In the genomic region with DNA sequence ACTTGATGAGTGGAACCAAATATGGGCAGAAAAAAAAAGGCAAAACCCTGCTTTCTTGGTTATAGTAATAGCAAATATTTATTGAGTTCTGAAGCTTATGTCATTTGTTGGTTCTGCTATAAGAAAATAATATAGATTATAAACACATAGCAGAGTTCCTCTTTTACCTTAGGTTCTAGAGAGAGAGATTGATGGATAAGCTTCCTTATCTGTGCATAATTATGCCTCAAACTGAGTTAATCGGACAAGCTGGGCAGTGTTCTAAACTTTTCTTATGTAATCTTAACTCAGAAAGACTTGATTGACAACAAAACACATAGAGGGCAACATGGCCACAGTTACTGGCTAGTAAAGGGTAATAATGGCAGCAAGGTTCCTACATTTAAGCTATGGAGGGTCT, we compare ENCODE assay signal across 39 mouse cellular contexts. TPM values are rescaled to one million over a fixed set of nuclear protein-coding genes. Genes with fewer than 3 reads are reported as not detected.
"Had no signal": no experiment of that assay in that cellular context is flagged by ENCODE, and none has a peak within 500 bp of the region (broad histone marks: within the 10 kb centered on the region; RNA-seq: fewer than 3 reads in every experiment).

No protein-coding gene starts in this region.

- H3K27me3 ChIP-seq: embryonic facial prominence, embryonic 12.5 days; embryonic facial prominence, embryonic 13.5 days; embryonic facial prominence, embryonic 15.5 days; forebrain, embryonic 12.5 days; forebrain, embryonic 13.5 days; forebrain, embryonic 15.5 days had no signal

- H3K9me3 ChIP-seq: embryonic facial prominence, embryonic 10.5 days; embryonic facial prominence, embryonic 12.5 days; embryonic facial prominence, embryonic 13.5 days; embryonic facial prominence, embryonic 15.5 days; forebrain, embryonic 10.5 days; forebrain, embryonic 12.5 days; forebrain, embryonic 13.5 days; forebrain, embryonic 15.5 days had no signal

- H3K9ac ChIP-seq: embryonic facial prominence, embryonic 12.5 days; embryonic facial prominence, embryonic 13.5 days; embryonic facial prominence, embryonic 15.5 days; forebrain, embryonic 12.5 days; forebrain, embryonic 13.5 days; forebrain, embryonic 15.5 days; forebrain, postnatal 0 days had no signal

- H3K36me3 ChIP-seq: embryonic facial prominence, embryonic 12.5 days; embryonic facial prominence, embryonic 15.5 days; forebrain, embryonic 12.5 days; forebrain, embryonic 15.5 days had no signal

- H3K4me3 ChIP-seq: embryonic facial prominence, embryonic 10.5 days; embryonic facial prominence, embryonic 12.5 days; embryonic facial prominence, embryonic 13.5 days; embryonic facial prominence, embryonic 15.5 days; erythroblast, embryonic 14.5 days; forebrain, embryonic 10.5 days; forebrain, embryonic 12.5 days; forebrain, embryonic 13.5 days; forebrain, embryonic 15.5 days; gastrocnemius, adult 2 months; heart, adult 2 months had no signal

- H3K27ac ChIP-seq: embryonic facial prominence, embryonic 10.5 days; embryonic facial prominence, embryonic 12.5 days; embryonic facial prominence, embryonic 13.5 days; embryonic facial prominence, embryonic 15.5 days; forebrain, embryonic 10.5 days; forebrain, embryonic 12.5 days; forebrain, embryonic 13.5 days; forebrain, embryonic 15.5 days; gastrocnemius, adult 2 months; heart, adult 2 months had no signal

- DNase-seq: cerebellum, adult 9-10 months; cerebellum, adult 9-11 months; cerebellum, postnatal 10 days; cerebellum, postnatal 14 days; cerebellum, postnatal 25 days; cerebellum, postnatal 36 days; embryo, embryonic 11 days; forebrain, postnatal 0 days; gastrocnemius, adult 2 months; gastrocnemius, postnatal 10 days; gastrocnemius, postnatal 14 days; gastrocnemius, postnatal 25 days; gastrocnemius, postnatal 36 days; heart, adult 11 months; heart, adult 18-20 months; heart, adult 2 months had no signal

RNA-seq across cellular contexts. Expression of a gene that starts 56.7 kb away (rescaled TPM):
- total RNA-seq: common myeloid progenitor, adult 5-6 weeks; forebrain, postnatal 0 days; gastrocnemius, adult 18-20 months; gastrocnemius, adult 2 months; gastrocnemius, adult 8-10 months; gastrocnemius, postnatal 10 days; gastrocnemius, postnatal 14 days; gastrocnemius, postnatal 25 days; gastrocnemius, postnatal 36 days; gastrocnemius, postnatal 4 days; granulocyte monocyte progenitor cell, adult 5-6 weeks; heart, adult 18-20 months; heart, adult 2 months; heart, adult 8-10 months had no signal
- polyA plus RNA-seq: cortical plate, adult 2 months; embryonic facial prominence, embryonic 10.5 days; embryonic facial prominence, embryonic 11.5 days; embryonic facial prominence, embryonic 12.5 days; embryonic facial prominence, embryonic 13.5 days; embryonic facial prominence, embryonic 14.5 days; embryonic facial prominence, embryonic 15.5 days; erythroblast, embryonic 14.5 days; forebrain, embryonic 10.5 days; forebrain, embryonic 11.5 days; forebrain, embryonic 12.5 days; forebrain, embryonic 13.5 days; forebrain, embryonic 14.5 days; forebrain, embryonic 15.5 days; forebrain, embryonic 16.5 days; forebrain, postnatal 0 days; frontal cortex, adult 2 months; gonadal fat pad, adult 2 months; heart, adult 2 months had no signal
